Mouse (Mus musculus): ENCODE results near the gene Wipf3.

DNA sequence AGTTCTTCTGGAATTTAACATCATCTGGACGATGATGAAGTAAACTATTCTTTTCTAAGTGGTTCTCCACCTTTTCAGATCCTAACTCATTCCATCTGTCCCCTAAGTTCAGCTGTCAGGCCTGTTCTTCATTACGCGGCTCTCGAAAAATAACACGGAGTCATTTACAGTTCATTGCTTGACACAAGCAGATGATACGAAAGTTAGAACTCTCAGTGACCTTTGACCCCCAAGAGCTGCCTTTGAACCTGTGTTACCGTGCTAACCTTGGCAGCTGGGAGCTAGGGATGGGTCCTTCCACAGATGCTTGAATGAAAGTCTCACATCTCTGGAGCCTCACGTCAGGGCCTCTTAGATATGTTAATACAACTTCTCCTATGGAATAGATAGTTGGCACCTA, 46.8 kb upstream of the Wipf3 start:
- TF ChIP-seq REST (IDR thresholded peaks at IDR 0.05; ENCODE audit: insufficient read depth, insufficient read length) (no peak), USF1 (IDR thresholded peaks at IDR 0.05; ENCODE audit: low read depth) (no peak), POLR2A (IDR thresholded peaks at IDR 0.05; ENCODE audit: insufficient read length, low read depth) (no peak), SRF (IDR thresholded peaks at IDR 0.05; ENCODE audit: control insufficient read depth, insufficient read length, low read depth) (no peak), POLR2AphosphoS2 (IDR thresholded peaks at IDR 0.05; ENCODE audit: insufficient read length, low read depth) (no peak), E2F4 (IDR thresholded peaks at IDR 0.05; ENCODE audit: insufficient read depth) (no peak), TCF12 (IDR thresholded peaks at IDR 0.05; ENCODE audit: insufficient read depth, poor library complexity, severe bottlenecking) (no peak), MAX (IDR thresholded peaks at IDR 0.05; ENCODE audit: low read depth) (no peak)
